Mouse (Mus musculus) heart, embryonic 16.5 days (tissue): ENCODE data around the gene Sh3bp4. TPM values are rescaled to one million over a fixed set of nuclear protein-coding genes. Genes with fewer than 3 reads are reported as not detected.

Experiments used
- ATAC-seq: fragments of 200-750 bp; cut with Nextera tagmentation; replicated peaks from 2 replicates; pipeline ENCODE4 v1.8.0; 2017; ENCODE audit warnings: moderate number of reproducible peaks; ENCODE audit not compliant: insufficient read depth, low FRiP score; ENCODE audit errors: extremely low read depth
- H3K27ac ChIP-seq: fragments of 300-500 bp; sonication (generic); 2 replicates; pipeline ENCODE4 v1.5.1; 2014; ENCODE audit warnings: mild to moderate bottlenecking, low read length, control low read depth, moderate library complexity
- H3K27me3 ChIP-seq: fragments of 300-500 bp; sonication (generic); 2 replicates; pipeline ENCODE4 v1.6.1; 2014; ENCODE audit warnings: low read length, mixed read lengths; ENCODE audit not compliant: control insufficient read depth, insufficient read depth
- H3K36me3 ChIP-seq: fragments of 300-500 bp; sonication (generic); 2 replicates; pipeline ENCODE4 v1.6.1; 2014; ENCODE audit not compliant: control insufficient read depth, insufficient read depth
- H3K4me1 ChIP-seq: fragments of 300-500 bp; sonication (generic); 2 replicates; pipeline ENCODE4 v1.6.1; 2014; ENCODE audit warnings: low read length, mixed read lengths; ENCODE audit not compliant: control insufficient read depth, insufficient read depth
- H3K4me2 ChIP-seq: fragments of 300-500 bp; sonication (generic); 2 replicates; pipeline ENCODE4 v1.6.1; 2014; ENCODE audit warnings: low read depth, mild to moderate bottlenecking, control low read depth, low read length
- H3K4me3 ChIP-seq: fragments of 300-500 bp; sonication (generic); 2 replicates; pipeline ENCODE4 v1.5.1; 2014; ENCODE audit warnings: mild to moderate bottlenecking, control low read depth, low read length
- H3K9ac ChIP-seq: fragments of 300-500 bp; sonication (generic); 2 replicates; pipeline ENCODE4 v1.6.1; 2014; ENCODE audit warnings: low read length, control low read depth
- H3K9me3 ChIP-seq: fragments of 300-500 bp; sonication (generic); replicated peaks from 2 replicates; pipeline ENCODE4 v1.6.1; 2016; ENCODE audit warnings: low read length; ENCODE audit not compliant: control insufficient read depth
- WGBS: fragments of 180-500 bp; shearing (Covaris S2); extraction: QIAGEN DNeasy Blood & Tissue Kit; methylation state at CpG from one replicate; pipeline ENCODE4 v1.1.7; 2014; 5-methylcytosine and 5-hydroxymethylcytosine counted together
- polyA plus RNA-seq: library from polyadenylated mRNA; unstranded; fragments of >200 nt; fragmentation: Nextera tagmentation; extraction: Ambion mirVana; gene quantifications from 2 replicates; pipeline ENCODE4 v1.2.1, GENCODE M21; 2015

The Sh3bp4 gene
- polyA plus RNA-seq, 1 experiment from 2014 or later = 19.2 TPM

DNA sequence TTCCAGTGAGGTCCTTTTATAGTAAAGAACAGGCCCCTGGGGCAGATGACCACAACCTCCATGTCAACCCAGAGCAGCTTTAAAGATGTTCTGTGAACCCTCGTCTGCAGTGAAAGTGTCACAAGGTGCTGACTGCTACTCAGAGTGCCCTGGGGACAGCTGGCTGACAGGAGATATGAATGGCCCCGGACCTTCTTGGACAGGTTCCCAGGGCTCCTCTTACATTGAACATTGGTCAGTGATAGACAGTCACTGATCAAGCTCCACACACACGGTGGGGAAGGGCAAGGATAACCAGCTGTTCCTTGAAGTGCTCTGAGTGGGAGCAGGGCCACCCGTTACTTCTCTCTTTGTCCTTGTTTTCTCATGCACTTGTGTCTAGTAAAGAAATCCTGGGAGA lies 50.1 kb downstream of the Sh3bp4 start:
- Histone ChIP-seq H3K27ac (peak overlapping the region; percentile 79), H3K9me3 (no peaks in the 10 kb centered on the region), H3K9ac (0 out of 2 replicates have a peak overlapping the region, but pooled peaks have one; percentile 8), H3K4me2 (peak overlapping the region; percentile 8; the same call in 1 of the 2 replicates), H3K4me1 (peaks cover 75% of the 10 kb centered on the region), H3K36me3 (no peaks in the 10 kb centered on the region), H3K4me3 (no peak overlapping the region), H3K27me3 (no peaks in the 10 kb centered on the region)
- peak; percentile 72 for ATAC-seq
- WGBS = 14% methylated on average over 4 of the region's 4 CpGs

- Histone ChIP-seq H3K27me3 (no peaks in the 10 kb centered on the region), H3K4me1 (peaks cover 71% of the 10 kb centered on the region), H3K27ac (peak overlapping the region; percentile 77), H3K4me2 (peak overlapping the region; percentile 3; the same call in 1 of the 2 replicates), H3K4me3 (no peak overlapping the region), H3K36me3 (no peaks in the 10 kb centered on the region), H3K9ac (peak overlapping the region; percentile 35; the same call in 1 of the 2 replicates), H3K9me3 (no peaks in the 10 kb centered on the region)
- 21% methylated on average over 8 of the region's 8 CpGs for WGBS
- ATAC-seq = no peak
Measured at GRCm38 (mm10) chr1:89121466-89121865, 51.3 kb downstream of the Sh3bp4 start.

DNA sequence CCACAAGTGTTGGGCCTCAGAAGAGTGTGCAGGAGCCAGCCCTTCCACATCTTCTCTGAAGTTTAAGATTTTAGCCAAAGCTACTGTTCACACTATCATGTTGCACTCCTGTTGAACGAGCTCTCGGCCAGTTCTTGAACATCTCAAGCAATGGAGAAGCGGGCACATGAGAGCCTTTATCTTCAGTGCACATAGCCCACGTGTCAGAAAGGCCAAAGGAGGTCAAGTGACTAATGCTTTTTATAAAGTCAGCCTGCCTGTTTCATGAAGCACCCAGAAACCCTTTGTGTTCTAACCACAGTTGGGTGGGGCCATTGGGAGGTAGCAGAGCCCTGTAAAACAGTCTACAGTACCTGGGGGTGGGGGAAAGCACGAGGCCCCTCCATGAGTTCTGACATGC lies 52.2 kb downstream of the Sh3bp4 start:
- no peak for ATAC-seq
- Histone ChIP-seq H3K9ac (0 out of 2 replicates have a peak overlapping the region, but pooled peaks have one; percentile 31), H3K36me3 (peaks cover 2% of the 10 kb centered on the region; the same call in 1 of the 2 replicates), H3K4me1 (peaks cover 65% of the 10 kb centered on the region), H3K4me2 (0 out of 2 replicates have a peak overlapping the region, but pooled peaks have one; percentile 3), H3K27ac (peak overlapping the region; percentile 29), H3K9me3 (peaks cover 4% of the 10 kb centered on the region), H3K4me3 (no peak overlapping the region), H3K27me3 (no peaks in the 10 kb centered on the region)
- WGBS = 34% methylated on average over 5 of the region's 5 CpGs

GRCm38 (mm10) chr1:89124076-89124475 lies 53.9 kb downstream of the Sh3bp4 start:
- H3K4me2 ChIP-seq = no peak overlapping the region
- ATAC-seq = no peak
- H3K9ac ChIP-seq = no peak overlapping the region
- WGBS = 52% methylated on average over 7 of the region's 7 CpGs
- no peak overlapping the region for H3K4me3 ChIP-seq
- peaks cover 52% of the 10 kb centered on the region for H3K4me1 ChIP-seq
- peaks cover 2% of the 10 kb centered on the region; the same call in 1 of the 2 replicates for H3K36me3 ChIP-seq
- H3K27ac ChIP-seq = peak overlapping the region; percentile 14; the same call in 1 of the 2 replicates
- H3K9me3 ChIP-seq = peaks cover 4% of the 10 kb centered on the region
- no peaks in the 10 kb centered on the region for H3K27me3 ChIP-seq

- no peak overlapping the region for H3K4me3 ChIP-seq
- no peaks in the 10 kb centered on the region for H3K27me3 ChIP-seq
- H3K9ac ChIP-seq = no peak overlapping the region
- 96% methylated on average over 3 of the region's 3 CpGs for WGBS
- ATAC-seq = no peak
- H3K27ac ChIP-seq = no peak overlapping the region
- peaks cover 42% of the 10 kb centered on the region for H3K4me1 ChIP-seq
- peaks cover 2% of the 10 kb centered on the region; the same call in 1 of the 2 replicates for H3K36me3 ChIP-seq
- H3K9me3 ChIP-seq = peaks cover 4% of the 10 kb centered on the region
- no peak overlapping the region for H3K4me2 ChIP-seq
Measured at GRCm38 (mm10) chr1:89127163-89127562, 56.9 kb downstream of the Sh3bp4 start.

GRCm38 (mm10) chr1:89130429-89130828 lies 60.2 kb downstream of the Sh3bp4 start:
- Histone ChIP-seq H3K4me3 (no peak overlapping the region), H3K4me1 (peaks cover 38% of the 10 kb centered on the region), H3K27me3 (no peaks in the 10 kb centered on the region), H3K9me3 (peaks cover 4% of the 10 kb centered on the region), H3K36me3 (peaks cover 2% of the 10 kb centered on the region; the same call in 1 of the 2 replicates), H3K4me2 (no peak overlapping the region), H3K9ac (no peak overlapping the region), H3K27ac (peak overlapping the region; percentile 77)
- no peak for ATAC-seq
- WGBS = 76% methylated on average over 6 of the region's 6 CpGs

DNA sequence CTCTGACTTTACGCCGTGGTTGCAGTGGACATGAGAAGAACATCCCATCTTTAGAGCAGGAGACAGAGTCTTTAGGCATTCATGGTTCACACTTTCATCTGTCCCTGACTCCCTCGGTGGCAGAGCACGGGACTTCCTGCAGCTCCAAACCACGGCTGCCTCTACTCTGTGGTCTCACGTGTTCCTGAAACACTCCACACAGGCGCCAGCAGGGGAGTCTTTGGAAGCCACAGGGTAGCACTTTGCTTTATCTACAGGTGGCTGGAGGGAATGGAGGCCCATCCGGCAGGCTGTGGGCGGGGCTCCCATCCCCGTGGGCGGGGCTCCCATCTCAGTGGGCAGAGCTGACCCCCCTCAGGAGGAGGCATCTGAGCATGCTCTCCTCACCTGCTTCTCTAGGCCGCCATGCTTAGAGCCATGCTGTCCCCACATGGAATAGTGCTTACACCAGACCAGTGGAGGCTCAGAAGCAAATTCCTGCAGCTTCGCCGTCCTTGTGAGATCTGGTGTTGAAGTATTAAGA lies 60.9 kb downstream of the Sh3bp4 start:
- no peaks in the 10 kb centered on the region for H3K27me3 ChIP-seq
- H3K9me3 ChIP-seq = peaks cover 4% of the 10 kb centered on the region
- WGBS = 61% methylated on average over 14 of the region's 14 CpGs
- no peak overlapping the region for H3K4me3 ChIP-seq
- peak; percentile 19; the same call in 1 of the 2 replicates for ATAC-seq
- peaks cover 45% of the 10 kb centered on the region for H3K4me1 ChIP-seq
- peak overlapping the region; percentile 77 for H3K27ac ChIP-seq
- H3K36me3 ChIP-seq = peaks cover 2% of the 10 kb centered on the region; the same call in 1 of the 2 replicates
- H3K9ac ChIP-seq = no peak overlapping the region
- no peak overlapping the region for H3K4me2 ChIP-seq

GRCm38 (mm10) chr1:89131707-89132106 lies 61.5 kb downstream of the Sh3bp4 start:
- H3K4me1 ChIP-seq = peaks cover 51% of the 10 kb centered on the region

DNA sequence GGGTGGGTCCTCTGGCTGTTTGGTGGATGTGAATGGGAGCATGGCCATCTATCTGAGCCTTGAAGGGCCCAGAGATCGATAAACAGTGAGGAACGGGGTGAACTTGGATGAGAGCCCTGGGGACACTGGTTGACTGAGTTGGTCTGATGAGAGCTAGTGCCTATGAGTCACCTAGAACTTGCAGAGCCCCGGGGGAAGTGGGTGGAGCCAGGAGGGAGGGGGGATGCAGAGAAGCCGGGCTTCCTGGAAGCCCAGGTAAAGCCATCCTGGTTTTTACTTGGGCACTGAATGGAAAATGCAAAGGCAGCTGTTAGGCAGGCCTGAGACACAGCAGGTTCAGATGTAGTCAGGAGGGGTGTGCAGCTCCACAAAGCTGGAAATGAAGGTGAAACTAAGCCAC lies 63.1 kb downstream of the Sh3bp4 start:
- H3K4me3 ChIP-seq = no peak overlapping the region
- H3K4me2 ChIP-seq = no peak overlapping the region
- 58% methylated on average over 4 of the region's 4 CpGs for WGBS
- no peak for ATAC-seq
- no peak overlapping the region for H3K9ac ChIP-seq
- H3K4me1 ChIP-seq = peaks cover 67% of the 10 kb centered on the region
- H3K36me3 ChIP-seq = no peaks in the 10 kb centered on the region
- H3K27ac ChIP-seq = no peak overlapping the region
- no peaks in the 10 kb centered on the region for H3K9me3 ChIP-seq
- no peaks in the 10 kb centered on the region for H3K27me3 ChIP-seq

More at GRCm38 (mm10) chr1:89131707-89132106, 61.5 kb downstream of the Sh3bp4 start:
- peak; percentile 71 for ATAC-seq
- Histone ChIP-seq H3K36me3 (peaks cover 2% of the 10 kb centered on the region; the same call in 1 of the 2 replicates), H3K27me3 (no peaks in the 10 kb centered on the region), H3K9ac (peak overlapping the region; percentile 47; the same call in 1 of the 2 replicates), H3K4me3 (no peak overlapping the region), H3K4me2 (peak overlapping the region; percentile 29), H3K9me3 (peaks cover 4% of the 10 kb centered on the region), H3K27ac (peak overlapping the region; percentile 77)
- WGBS = 31% methylated on average over 8 of the region's 8 CpGs
